Comparison of ENCODE assay signal across 7 mouse cellular contexts in the genomic region with DNA sequence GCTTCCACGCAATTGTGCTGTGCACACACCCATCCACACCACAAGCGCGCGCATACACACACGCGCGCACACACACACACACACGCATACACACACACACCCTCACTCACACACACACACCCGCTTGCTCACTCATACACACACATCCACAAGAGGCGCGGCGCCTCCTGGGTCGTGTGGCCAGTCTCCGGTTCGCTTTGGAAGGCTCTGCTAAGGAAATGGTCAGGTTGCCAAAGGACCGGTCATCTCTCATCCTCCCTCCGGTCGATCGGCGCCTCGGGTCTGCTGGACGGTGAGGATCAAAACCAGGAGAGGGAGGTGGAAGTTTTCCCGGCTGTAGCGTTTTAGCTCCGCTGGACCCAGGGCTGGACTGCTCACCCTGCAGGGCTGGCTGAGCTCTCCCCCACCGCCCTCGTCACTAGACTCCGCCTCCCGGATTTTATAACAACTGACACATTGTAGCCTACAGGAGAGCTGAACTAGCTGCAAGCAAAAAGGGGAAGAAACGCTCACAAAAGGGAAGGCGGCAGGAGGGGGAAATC. TPM values are rescaled to one million over a fixed set of nuclear protein-coding genes. Genes with fewer than 3 reads are reported as not detected.
DNase-seq lines count a peak whose midpoint lies in the region; ATAC-seq and TF ChIP-seq lines count a peak whose summit lies in the region.

Srgap3 (minus strand) TSS at position 372 of the 542 bp plus-strand sequence.

- H3K9ac ChIP-seq in limb, embryonic 11.5 days (ENCODE audit: low read length) = peak within 1 kb of the TSS; percentile 66
- H3K9ac ChIP-seq in midbrain, embryonic 13.5 days (replicated peaks) = peak within 1 kb of the TSS; percentile 90

- H3K36me3 ChIP-seq in kidney, adult 2 months (ENCODE audit: control insufficient read depth, insufficient read depth, low read length) = no peaks in the 10 kb centered on the region
- H3K36me3 ChIP-seq in limb, embryonic 11.5 days (ENCODE audit: control insufficient read depth, insufficient read depth, low read length) = no peaks in the 10 kb centered on the region
- H3K36me3 ChIP-seq in midbrain, embryonic 13.5 days = peaks cover 11% of the 10 kb centered on the region

- DNase-seq in adrenal gland, postnatal 25 days = peak; percentile 77
- DNase-seq in embryo, embryonic 9.5 days (ENCODE audit: extremely low spot score) = peak; percentile 87
- DNase-seq in heart, adult 18-20 months = peak; percentile 85 to 87
- peak; percentile 83 for DNase-seq in kidney, adult 2 months
- DNase-seq in limb, embryonic 11.5 days (ENCODE audit: low spot score) = peak; percentile 88
- peak; percentile 7 for DNase-seq in spleen, adult 12 weeks (ENCODE audit: low spot score)

- peak within 1 kb of the TSS; percentile 56 for H3K4me3 ChIP-seq in kidney, adult 2 months (ENCODE audit: insufficient read depth, low read depth, low read length)
- peak within 1 kb of the TSS; percentile 52 for H3K4me3 ChIP-seq in limb, embryonic 11.5 days (ENCODE audit: low read depth, low read length)
- peak within 1 kb of the TSS; percentile 88 for H3K4me3 ChIP-seq in midbrain, embryonic 13.5 days (replicated peaks)

- peak within 1 kb of the TSS; percentile 17 for H3K27ac ChIP-seq in kidney, adult 2 months (ENCODE audit: insufficient read depth, low read depth, low read length)
- peak within 1 kb of the TSS; percentile 38; the same call in 1 of the 2 replicates for H3K27ac ChIP-seq in limb, embryonic 11.5 days (replicated peaks; ENCODE audit: low read depth, low read length)
- H3K27ac ChIP-seq in midbrain, embryonic 13.5 days = peak within 1 kb of the TSS; percentile 97

- TF ChIP-seq CTCF in kidney, adult 2 months (conservative IDR thresholded peaks at IDR 0.05; ENCODE audit: insufficient read depth, insufficient read length, low read depth, low read length) = no peak

- no peaks in the 10 kb centered on the region for H3K9me3 ChIP-seq in limb, embryonic 11.5 days (ENCODE audit: control insufficient read depth, low read length)
- no peaks in the 10 kb centered on the region for H3K9me3 ChIP-seq in midbrain, embryonic 13.5 days

- no peak for TF ChIP-seq POLR2A in kidney, adult 2 months (IDR thresholded peaks at IDR 0.05; ENCODE audit: low read depth, low read length)

- 1% methylated on average over 31 of the region's 31 CpGs for WGBS in kidney, adult 2 months
- WGBS in limb, embryonic 11.5 days = under 1% methylated on average over 31 of the region's 31 CpGs
- under 1% methylated on average over 31 of the region's 31 CpGs for WGBS in midbrain, embryonic 13.5 days

- peak within 1 kb of the TSS; percentile 84 for H3K4me2 ChIP-seq in limb, embryonic 11.5 days (ENCODE audit: low read depth, severe bottlenecking)
- peak within 1 kb of the TSS; percentile 81 for H3K4me2 ChIP-seq in midbrain, embryonic 13.5 days (replicated peaks)

- ATAC-seq in limb, embryonic 11.5 days (ENCODE audit: insufficient number of reproducible peaks, low FRiP score, low TSS enrichment, low read depth) = peak; percentile 91
- peak; percentile 96 for ATAC-seq in midbrain, embryonic 13.5 days

- no peaks in the 10 kb centered on the region for H3K27me3 ChIP-seq in kidney, adult 2 months (replicated peaks; ENCODE audit: control insufficient read depth, insufficient read depth, low read length)
- H3K27me3 ChIP-seq in limb, embryonic 11.5 days (ENCODE audit: control insufficient read depth, insufficient read depth, low read length) = no peaks in the 10 kb centered on the region
- no peaks in the 10 kb centered on the region for H3K27me3 ChIP-seq in midbrain, embryonic 13.5 days

- H3K4me1 ChIP-seq in kidney, adult 2 months (ENCODE audit: control insufficient read depth, insufficient read depth, low read length) = peaks cover 6% of the 10 kb centered on the region
- peaks cover 4% of the 10 kb centered on the region; the same call in 1 of the 2 replicates for H3K4me1 ChIP-seq in limb, embryonic 11.5 days (ENCODE audit: control insufficient read depth, insufficient read depth, low read length)
- H3K4me1 ChIP-seq in midbrain, embryonic 13.5 days (replicated peaks) = peaks cover 55% of the 10 kb centered on the region

RNA-seq across cellular contexts. Expression of gene Srgap3, which starts in this region (rescaled TPM):
- total RNA-seq in adrenal gland, postnatal 25 days (2021) = 22.0 and 25.1 TPM in 2 replicates
- total RNA-seq in heart, adult 18-20 months (2021) = 1 to 10 TPM in 1 of 2 experiments, under 1 TPM in 1; 0.69 to 1.1 TPM
- polyA plus RNA-seq in kidney, adult 2 months (2012; rRNA removed) = 5.5 and 5.8 TPM in 2 replicates
- polyA plus RNA-seq in limb, embryonic 11.5 days (2014; fragmentation: Nextera tagmentation; extraction: Ambion mirVana) = 4.8 and 5.3 TPM in 2 replicates
- polyA plus RNA-seq in midbrain, embryonic 13.5 days (2015; fragmentation: Nextera tagmentation; extraction: Ambion mirVana) = 49.8 and 53.5 TPM in 2 replicates

Comparison
In these comparisons a context has a peak if more than half of its experiments do, and no peak if none do; other contexts are left out.
1. Peak in every context shown above with its lines: DNase-seq, ATAC-seq, H3K4me3 ChIP-seq and H3K27ac ChIP-seq.
2. RNA of gene Srgap3 (total RNA-seq): 22.0 to 25.1 TPM in adrenal gland, postnatal 25 days; 0.69 to 1.1 TPM in heart, adult 18-20 months; every median in the first group is over 10 times any median in the second.
3. DNase-seq: peak in every context shown above with its lines; median percentile 88 in limb, embryonic 11.5 days; 87 in embryo, embryonic 9.5 days; 86 in heart, adult 18-20 months; 83 in kidney, adult 2 months; 77 in adrenal gland, postnatal 25 days; 7 in spleen, adult 12 weeks.
4. H3K27ac ChIP-seq: peak in every context shown above with its lines; median percentile 97 in midbrain, embryonic 13.5 days; 38 in limb, embryonic 11.5 days; 17 in kidney, adult 2 months.